Mouse (Mus musculus): ENCODE results near the gene Apoe.

DNA sequence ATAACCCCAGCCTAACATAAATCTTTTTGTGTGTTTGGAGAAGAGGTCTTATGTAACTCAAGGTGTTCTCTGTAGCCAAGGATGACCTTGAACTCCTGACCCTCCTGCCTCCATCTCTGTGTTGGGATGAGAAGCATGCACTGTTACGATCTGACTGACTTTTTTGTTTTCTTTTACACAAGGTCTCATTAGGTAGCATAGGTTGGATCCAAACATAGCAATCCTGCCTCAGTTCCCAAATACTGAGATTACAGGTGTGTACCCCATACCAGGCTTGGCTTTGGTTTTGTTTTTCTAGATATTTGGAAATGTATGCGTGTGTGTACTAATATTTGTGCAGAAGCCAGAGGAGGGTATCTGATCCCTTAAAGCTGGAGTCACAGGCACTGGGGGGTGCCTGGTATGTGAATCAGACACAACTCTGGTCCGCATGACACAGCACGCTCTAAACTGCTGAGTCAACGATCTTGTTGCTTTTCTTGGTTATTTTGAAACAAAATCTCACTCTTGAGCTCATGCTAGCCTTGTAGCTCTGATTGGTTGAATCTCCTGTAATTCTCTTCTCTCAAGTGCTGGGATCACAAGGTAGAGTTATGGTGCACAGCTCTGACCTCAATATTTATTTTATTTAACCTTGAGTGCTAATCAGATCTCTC lies 19.4 kb upstream of the Apoe start:
- no peak for TF ChIP-seq POLR2A (IDR thresholded peaks at IDR 0.05; ENCODE audit: borderline replicate concordance, control insufficient read depth, low read depth, low read length)
- no peak for TF ChIP-seq CTCF (IDR thresholded peaks at IDR 0.05; ENCODE audit: control insufficient read depth, insufficient read depth, low read length)
